Mouse (Mus musculus): ENCODE measurements around the gene Prkar1b.

DNA sequence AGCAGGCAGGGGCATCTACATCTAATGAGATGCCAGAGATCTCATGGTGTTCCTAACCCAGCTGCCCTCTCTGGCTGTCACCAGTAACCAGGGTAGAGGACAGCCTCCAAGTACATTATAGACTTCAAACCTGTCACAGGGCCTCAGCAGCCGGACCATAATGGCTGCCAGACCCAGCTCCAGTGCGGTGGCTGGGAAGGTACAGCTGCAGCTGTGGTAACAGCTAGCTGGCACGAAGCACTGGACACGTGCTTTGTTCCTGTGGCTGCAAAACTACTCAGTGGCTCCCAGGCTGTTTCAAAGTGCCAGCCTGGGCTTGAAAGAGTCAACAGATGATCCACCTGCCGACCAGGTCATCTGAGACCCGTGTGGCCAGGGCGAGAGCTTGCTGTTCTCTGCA is 73.4 kb downstream of the Prkar1b start:
- TF ChIP-seq GATA1 (IDR thresholded peaks at IDR 0.05; ENCODE audit: borderline replicate concordance, low read length) = no peak
- no peak for TF ChIP-seq FLI1 (IDR thresholded peaks at IDR 0.05; ENCODE audit: low read length)
